Mouse (Mus musculus): ENCODE results near the gene Rora.

GRCm38 (mm10) chr9:68883687-68884086 lies 230.1 kb downstream of the Rora start:
- TF ChIP-seq POLR2A (IDR thresholded peaks at IDR 0.05; ENCODE audit: extremely low read depth, insufficient read depth, low read length) = no peak
- TF ChIP-seq CTCF (IDR thresholded peaks at IDR 0.05; ENCODE audit: low read depth, low read length) = no peak
